Mouse (Mus musculus) spleen, adult 12 weeks (tissue): ENCODE measurements around the gene B3galt4.

Experiments used
- DNase-seq: peaks from one replicate; pipeline ENCODE4 v3.0.0; 2022; ENCODE audit warnings: low spot score

The B3galt4 gene

GRCm38 (mm10) chr17:33902491-33902890 is 48.8 kb downstream of the B3galt4 start:
- DNase-seq, result no peak

GRCm38 (mm10) chr17:33902079-33902478 is 49.2 kb downstream of the B3galt4 start:
- no peak for DNase-seq

DNA sequence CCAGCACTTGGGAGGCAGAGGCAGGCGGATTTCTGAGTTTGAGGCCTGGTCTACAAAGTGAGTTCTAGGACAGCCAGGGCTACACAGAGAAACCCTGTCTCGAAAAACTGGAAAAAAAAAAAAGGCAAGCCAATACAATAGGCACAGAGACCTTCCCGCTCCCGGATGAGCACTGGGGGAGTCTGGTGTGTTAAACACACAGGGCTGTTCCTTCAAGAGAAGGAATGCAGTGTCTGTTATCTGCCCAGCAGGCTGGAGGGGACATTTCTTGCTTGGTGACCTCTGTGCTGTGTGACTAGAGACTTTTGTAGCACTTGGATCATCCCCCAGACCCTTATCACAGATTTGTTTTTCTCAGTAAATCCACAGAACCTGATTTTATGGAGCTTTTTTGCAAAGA is 49.6 kb downstream of the B3galt4 start:
- no peak for DNase-seq

DNA sequence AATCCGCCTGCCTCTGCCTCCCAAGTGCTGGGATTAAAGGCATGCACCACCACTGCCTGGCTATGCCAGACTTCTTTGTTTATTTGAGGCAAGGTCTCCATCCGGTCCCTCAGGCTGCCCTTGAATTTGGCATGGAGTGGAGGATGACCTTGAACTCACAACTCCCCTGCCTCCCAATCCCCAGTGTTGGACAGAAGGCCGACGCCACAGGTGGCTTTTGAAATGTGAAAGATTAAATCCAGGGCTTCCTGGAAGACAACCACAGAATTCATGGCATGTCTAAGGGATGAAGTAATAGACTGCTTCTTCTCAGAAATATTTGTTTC is 50.3 kb downstream of the B3galt4 start:
- no peak for DNase-seq

DNA sequence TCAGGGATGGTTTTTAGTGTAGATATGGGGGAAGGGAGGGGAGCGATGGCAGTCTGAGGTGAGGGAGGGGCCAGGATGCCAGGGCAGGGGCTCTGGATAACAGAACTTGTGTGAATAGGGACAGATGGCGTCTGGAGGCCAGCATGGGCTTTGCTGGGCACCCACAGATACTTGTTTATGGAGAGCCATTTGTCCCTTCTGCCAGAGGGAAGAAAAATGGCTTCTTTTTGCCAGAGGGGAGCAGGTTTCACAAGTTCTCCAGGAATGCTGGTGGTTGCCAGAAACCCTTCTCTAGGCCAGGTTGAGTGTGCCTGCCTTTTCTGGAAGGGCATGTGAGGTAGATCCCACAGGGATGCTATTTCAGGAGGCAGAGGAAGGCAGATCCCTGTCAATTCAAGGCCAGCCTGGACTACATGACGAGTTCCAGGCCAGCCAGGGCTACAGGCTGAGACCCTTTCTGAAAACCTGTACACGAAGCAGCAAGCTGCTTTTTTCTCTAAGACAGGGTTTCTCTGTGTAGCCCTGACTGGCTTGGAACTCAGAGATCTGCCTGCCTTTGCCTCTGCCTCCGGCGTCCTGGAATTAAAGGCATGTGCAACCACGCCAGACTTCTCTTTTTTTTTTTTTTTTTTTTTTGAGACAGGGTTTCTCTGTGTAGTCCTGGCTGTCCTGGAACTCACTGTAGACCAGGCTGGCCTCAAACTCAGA is 50.9 kb downstream of the B3galt4 start:
- DNase-seq, result no peak
